Mouse (Mus musculus): ENCODE measurements around the gene Plek2.

DNA sequence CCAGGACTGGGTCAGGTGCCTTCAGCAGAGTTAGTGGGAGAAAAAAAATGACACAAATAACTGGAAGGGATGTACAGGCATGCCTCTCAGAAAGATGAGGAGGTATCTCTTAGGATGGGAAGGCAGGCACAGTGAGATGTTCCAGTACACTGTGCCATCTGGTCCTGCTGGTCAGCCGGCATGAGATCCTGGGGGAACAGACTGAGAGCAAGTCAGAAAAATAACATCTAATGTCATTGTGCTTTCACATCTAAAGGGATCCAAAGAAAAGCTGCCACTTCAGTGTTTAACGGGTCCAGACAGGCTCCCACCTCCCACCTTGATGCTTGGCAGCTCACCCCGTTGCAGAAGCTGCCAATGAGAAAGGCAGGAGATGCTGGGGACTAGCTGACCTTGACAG lies 45.7 kb upstream of the Plek2 start:
- no peak for TF ChIP-seq CTCF (IDR thresholded peaks at IDR 0.05; ENCODE audit: control insufficient read depth, insufficient read depth, low read length)
- TF ChIP-seq POLR2A (IDR thresholded peaks at IDR 0.05; ENCODE audit: borderline replicate concordance, control insufficient read depth, low read depth, low read length) = no peak

Measured in bone marrow, adult 2 months (tissue).